Mouse (Mus musculus) thymus, adult 2 months (tissue): ENCODE results near the gene P2ry2. TPM values are rescaled to one million over a fixed set of nuclear protein-coding genes. Genes with fewer than 3 reads are reported as not detected.

Experiments used
- DNase-seq: peaks from one replicate; pipeline ENCODE4 v3.0.0; 2021
- H3K27ac ChIP-seq: fragments of 200-500 bp; 2 replicates; pipeline ENCODE4 v1.5.1; 2012; ENCODE audit warnings: low read length, control low read depth; ENCODE audit not compliant: control insufficient read depth, insufficient read depth
- H3K27me3 ChIP-seq: fragments of 200-500 bp; 2 replicates; pipeline ENCODE4 v1.6.1; 2012; ENCODE audit warnings: mild to moderate bottlenecking, low read length, moderate library complexity, mixed read lengths; ENCODE audit not compliant: control insufficient read depth, insufficient read depth
- H3K36me3 ChIP-seq: fragments of 200-500 bp; 2 replicates; pipeline ENCODE4 v1.6.1; 2012; ENCODE audit warnings: mild to moderate bottlenecking, low read length, moderate library complexity; ENCODE audit not compliant: control insufficient read depth, insufficient read depth
- H3K4me1 ChIP-seq: fragments of 200-500 bp; replicated peaks from 2 replicates; pipeline ENCODE4 v1.6.1; 2012; ENCODE audit warnings: low read length; ENCODE audit not compliant: control insufficient read depth, insufficient read depth
- H3K4me3 ChIP-seq: fragments of 200-500 bp; 2 replicates; pipeline ENCODE4 v1.5.1; 2012; ENCODE audit warnings: mild to moderate bottlenecking, low read length, control low read depth, moderate library complexity; ENCODE audit not compliant: control insufficient read depth, insufficient read depth
- CTCF ChIP-seq: fragments of 200-500 bp; IDR thresholded peaks from 2 replicates; pipeline ENCODE4 v1.5.1; 2012; ENCODE audit warnings: mild to moderate bottlenecking, control low read depth, low read length, moderate library complexity, borderline replicate concordance; ENCODE audit not compliant: control insufficient read depth, poor library complexity, insufficient read depth; ENCODE audit errors: extremely low read depth
- POLR2A ChIP-seq: fragments of 200-500 bp; IDR thresholded peaks from 2 replicates; pipeline ENCODE4 v1.6.1; 2012; ENCODE audit warnings: mild to moderate bottlenecking, low read length, control low read depth, moderate library complexity; ENCODE audit not compliant: control insufficient read depth, poor library complexity, insufficient read depth; ENCODE audit errors: extremely low read depth
- WGBS: fragments of 180-500 bp; shearing (Covaris S2); methylation state at CpG from one replicate; pipeline ENCODE4 v1.1.7; 2018; 5-methylcytosine and 5-hydroxymethylcytosine counted together
- polyA plus RNA-seq: library from polyadenylated mRNA; depleted of rRNA; stranded (reverse); fragments of >200 nt; gene quantifications from 2 replicates; pipeline ENCODE4 v1.2.3, GENCODE M21; 2012

The P2ry2 gene
- polyA plus RNA-seq, 1 experiment, result 5.3 TPM

DNA sequence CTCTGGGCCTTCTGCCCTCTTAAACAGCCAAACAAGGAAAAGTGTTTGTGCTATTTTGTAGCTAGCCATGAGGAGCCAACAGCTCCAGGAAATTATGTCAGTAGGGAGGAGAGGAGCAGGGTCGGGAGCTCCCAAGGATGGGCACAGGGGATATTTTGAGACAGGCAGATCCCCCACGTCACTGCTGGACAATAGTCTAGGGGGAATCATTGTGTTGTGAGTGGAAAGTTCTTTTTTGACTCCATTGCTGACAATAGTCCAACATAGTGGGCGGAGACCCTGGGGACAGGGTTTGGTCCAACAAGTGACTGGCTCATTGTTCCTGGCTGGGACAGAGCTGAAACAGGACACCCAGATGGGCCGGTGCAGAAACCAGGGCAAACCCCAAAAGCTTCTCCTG, 19.5 kb downstream of the P2ry2 start:
- Histone ChIP-seq H3K27me3 (no peaks in the 10 kb centered on the region), H3K36me3 (no peaks in the 10 kb centered on the region), H3K4me3 (no peak overlapping the region), H3K27ac (no peak overlapping the region), H3K4me1 (peaks cover 2% of the 10 kb centered on the region; the same call in 1 of the 2 replicates)
- WGBS, result 97% methylated on average over 4 of the region's 4 CpGs
- DNase-seq, result no peak
- TF ChIP-seq CTCF (no peak), POLR2A (no peak)

DNA sequence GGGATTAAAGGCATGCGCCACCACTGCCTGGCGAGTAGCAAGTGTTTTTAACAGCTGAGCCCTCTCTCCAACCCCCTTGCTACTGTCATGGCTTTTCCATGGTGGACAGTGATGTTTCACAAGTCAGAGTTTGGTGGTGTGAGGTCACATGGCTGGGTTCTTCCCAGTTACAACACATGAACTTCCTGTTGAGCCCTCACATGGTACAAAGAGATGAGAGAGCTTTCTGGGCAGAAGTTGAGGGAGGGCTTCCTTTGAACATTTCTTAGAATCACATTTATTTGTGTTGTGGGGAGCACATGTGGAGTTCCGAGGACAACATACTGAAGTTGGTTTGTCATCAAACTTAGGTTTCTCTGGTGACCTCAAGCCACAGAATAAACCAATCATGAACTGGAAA, 20.7 kb downstream of the P2ry2 start:
- H3K27me3 ChIP-seq, result no peaks in the 10 kb centered on the region
- no peak overlapping the region for H3K27ac ChIP-seq
- H3K4me1 ChIP-seq, result peaks cover 2% of the 10 kb centered on the region; the same call in 1 of the 2 replicates
- WGBS, result 62% methylated on average over 3 of the region's 3 CpGs
- no peak for DNase-seq
- H3K4me3 ChIP-seq, result no peak overlapping the region
- TF ChIP-seq CTCF (no peak), POLR2A (no peak)
- H3K36me3 ChIP-seq, result no peaks in the 10 kb centered on the region

DNA sequence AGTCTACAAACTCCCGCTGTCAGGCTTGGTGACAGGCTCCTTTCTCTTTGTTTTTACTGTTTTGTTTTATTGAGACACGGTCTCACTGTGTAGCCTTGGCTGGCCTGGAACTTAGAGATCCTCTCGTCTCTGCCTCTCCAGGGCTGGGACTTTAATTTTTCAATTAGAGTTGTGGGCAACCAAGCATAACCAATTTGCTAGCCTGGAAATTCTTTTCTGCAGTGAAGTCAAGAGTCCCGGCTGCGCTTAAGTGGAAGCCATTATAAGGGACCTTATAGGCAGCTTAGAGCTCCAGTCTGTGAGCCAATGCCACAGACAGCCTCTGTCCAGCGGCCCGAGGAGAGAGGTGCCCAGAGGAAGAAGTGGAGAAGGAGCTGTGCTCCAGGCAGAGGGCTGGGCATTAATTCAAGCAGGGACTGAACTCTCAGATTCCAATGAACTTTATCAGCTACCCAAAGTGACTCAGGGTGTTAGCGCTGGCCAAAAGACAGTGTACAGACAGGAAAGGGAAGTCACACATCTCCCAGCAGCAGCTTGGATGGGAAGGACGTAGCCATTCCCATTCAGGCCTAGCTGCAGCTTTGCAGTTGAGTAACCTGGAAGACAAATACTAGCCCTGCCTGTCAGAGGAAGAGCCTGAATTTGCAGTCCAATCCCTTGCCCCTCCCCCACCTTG, 21.9 kb downstream of the P2ry2 start:
- TF ChIP-seq POLR2A (no peak), CTCF (no peak)
- no peaks in the 10 kb centered on the region for H3K27me3 ChIP-seq
- no peak overlapping the region for H3K4me3 ChIP-seq
- no peak for DNase-seq
- WGBS, result 84% methylated on average over 9 of the region's 9 CpGs
- H3K27ac ChIP-seq, result no peak overlapping the region
- H3K36me3 ChIP-seq, result no peaks in the 10 kb centered on the region
- H3K4me1 ChIP-seq, result peaks cover 2% of the 10 kb centered on the region; the same call in 1 of the 2 replicates

DNA sequence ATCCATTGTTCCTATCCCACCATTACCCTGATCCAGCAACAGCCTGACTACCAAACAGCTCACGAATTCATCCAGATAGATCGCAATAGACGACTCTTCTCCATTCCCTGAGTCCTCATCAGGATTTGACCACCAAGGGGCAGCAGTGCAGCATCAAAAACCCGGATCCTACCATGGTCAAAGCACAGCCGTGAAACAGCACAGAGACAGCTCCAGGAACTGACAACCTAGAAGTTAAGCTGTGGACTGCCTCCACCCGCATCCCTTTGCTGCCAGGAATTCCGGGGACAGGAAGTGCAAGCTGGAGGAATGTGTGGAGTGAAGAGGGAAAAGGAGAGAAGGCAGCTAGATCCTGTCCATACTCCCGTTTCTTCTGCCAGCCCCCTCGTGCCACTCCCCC, 24.6 kb downstream of the P2ry2 start:
- DNase-seq, result peak; percentile 31
- no peak overlapping the region for H3K27ac ChIP-seq
- peaks cover 5% of the 10 kb centered on the region for H3K4me1 ChIP-seq
- 40% methylated on average over 9 of the region's 9 CpGs for WGBS
- TF ChIP-seq POLR2A (no peak), CTCF (no peak)
- H3K36me3 ChIP-seq, result no peaks in the 10 kb centered on the region
- no peak overlapping the region for H3K4me3 ChIP-seq
- no peaks in the 10 kb centered on the region for H3K27me3 ChIP-seq

DNA sequence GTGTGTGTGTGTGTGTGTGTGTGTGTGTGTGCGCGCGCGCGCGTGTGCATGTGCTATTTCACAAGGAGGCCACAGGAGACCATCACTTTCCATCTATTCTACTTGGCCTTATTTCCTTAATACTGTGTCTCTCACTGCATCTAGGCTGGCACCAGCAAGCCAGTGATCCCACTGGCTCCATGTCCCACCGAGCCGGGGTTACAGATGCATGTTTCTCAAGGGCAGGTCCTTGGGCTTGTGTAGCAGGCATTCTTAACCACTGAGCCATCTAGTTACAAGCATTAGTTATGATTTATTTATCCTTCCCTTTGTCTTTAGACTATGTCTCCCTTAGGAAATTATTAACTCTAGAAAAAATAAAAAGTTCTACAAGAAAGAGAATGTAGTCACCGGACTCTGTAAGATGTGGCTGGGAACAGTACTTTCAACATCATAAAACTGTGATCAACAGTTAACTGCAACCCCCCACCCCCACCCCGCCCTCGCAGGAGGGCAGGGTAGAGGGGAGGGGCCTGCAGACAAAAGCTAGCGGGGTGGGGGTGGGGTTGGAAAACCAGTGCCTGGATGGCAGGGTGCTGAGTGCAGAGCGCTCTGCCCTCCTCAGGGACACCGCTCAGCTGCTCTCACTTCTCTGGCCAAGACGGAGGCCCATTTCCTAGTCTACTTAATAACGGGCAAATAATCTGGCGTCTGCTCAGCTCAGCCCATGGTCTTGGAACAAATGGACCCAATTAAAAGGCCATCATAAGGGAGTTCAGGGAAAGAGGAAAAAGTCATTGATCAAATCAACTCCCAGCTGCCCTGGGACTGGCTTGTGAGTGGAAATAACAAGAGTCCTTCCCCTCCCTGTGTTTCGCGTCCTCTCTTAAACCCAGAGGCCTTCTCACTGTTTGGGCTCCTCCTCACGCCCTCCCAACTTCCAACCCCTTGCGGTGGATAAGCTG, 27.9 kb downstream of the P2ry2 start:
- 77% methylated on average over 21 of the region's 21 CpGs for WGBS
- H3K36me3 ChIP-seq, result no peaks in the 10 kb centered on the region
- DNase-seq, result no peak
- peaks cover 3% of the 10 kb centered on the region; the same call in 1 of the 2 replicates for H3K4me1 ChIP-seq
- H3K4me3 ChIP-seq, result no peak overlapping the region
- no peak overlapping the region for H3K27ac ChIP-seq
- no peaks in the 10 kb centered on the region for H3K27me3 ChIP-seq
- no peak for TF ChIP-seq CTCF
- TF ChIP-seq POLR2A, result no peak

DNA sequence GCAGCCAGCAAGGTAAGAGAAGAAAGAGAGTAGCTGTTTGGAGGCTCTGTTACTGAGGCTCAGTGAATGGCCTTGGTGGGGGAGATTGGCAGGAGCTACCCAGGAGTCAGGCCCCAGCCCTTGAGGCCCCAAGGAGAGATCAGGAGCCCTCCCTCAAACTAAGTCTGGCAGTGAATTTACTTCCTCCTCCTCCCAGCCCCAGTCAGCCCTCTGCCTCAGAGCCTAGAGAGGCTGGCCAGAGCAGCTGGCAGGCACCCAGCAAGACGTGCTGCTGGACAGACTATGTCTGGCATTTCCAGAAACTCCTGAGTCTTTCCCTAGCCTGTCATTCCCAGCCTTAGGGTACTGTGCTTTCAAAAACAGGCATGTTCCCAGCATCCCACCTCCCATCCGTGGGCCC, 33.5 kb downstream of the P2ry2 start:
- H3K4me3 ChIP-seq, result no peak overlapping the region
- H3K27ac ChIP-seq, result no peak overlapping the region
- no peak for DNase-seq
- no peaks in the 10 kb centered on the region for H3K4me1 ChIP-seq
- no peaks in the 10 kb centered on the region for H3K36me3 ChIP-seq
- WGBS, result 66% methylated on average over 2 of the region's 2 CpGs
- peaks cover 4% of the 10 kb centered on the region; the same call in 1 of the 2 replicates for H3K27me3 ChIP-seq
- TF ChIP-seq POLR2A (no peak), CTCF (no peak)
